23 mouse cellular contexts compared by ENCODE assay signal in the genomic region with DNA sequence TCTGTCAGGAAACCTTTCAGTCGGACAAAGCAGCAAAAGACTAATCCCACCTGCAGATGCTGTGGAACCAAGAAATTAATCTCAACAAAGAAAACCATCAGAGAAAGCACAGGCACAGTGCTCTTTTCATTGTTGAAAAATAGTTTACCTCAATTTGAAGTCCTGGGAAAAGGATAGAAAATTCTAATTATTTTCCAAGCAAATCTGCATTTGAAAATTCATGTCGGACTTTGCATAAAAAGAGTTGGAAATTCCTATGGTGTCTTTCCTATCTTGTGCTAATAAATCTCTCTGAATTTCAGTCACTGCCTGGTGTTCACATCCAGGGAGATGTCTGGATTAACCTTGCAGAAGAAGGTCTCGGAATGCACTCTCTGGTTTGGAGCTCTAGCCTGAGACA. TPM values are rescaled to one million over a fixed set of nuclear protein-coding genes. Genes with fewer than 3 reads are reported as not detected.
DNase-seq lines count a peak whose midpoint lies in the region; TF ChIP-seq lines count a peak whose summit lies in the region.
"Had no signal": no experiment of that assay in that cellular context is flagged by ENCODE, and none has a peak within 500 bp of the region (broad histone marks: within the 10 kb centered on the region; RNA-seq: fewer than 3 reads in every experiment).

A gene (plus strand): TSS at position 301 of the 400 bp plus-strand sequence.

- no peaks in the 10 kb centered on the region for H3K4me1 ChIP-seq in cerebellum, adult 2 months (ENCODE audit: control insufficient read depth, insufficient read depth, low read length)
- H3K4me1 ChIP-seq: embryonic facial prominence, embryonic 10.5 days; heart, embryonic 13.5 days; limb, embryonic 10.5 days; neural tube, embryonic 12.5 days had no signal

- no peak within 1 kb of the TSS for H3K4me3 ChIP-seq in cerebellum, adult 2 months (replicated peaks; ENCODE audit: insufficient read depth, low read depth, low read length)
- H3K4me3 ChIP-seq: embryonic facial prominence, embryonic 10.5 days; heart, adult 2 months; heart, embryonic 13.5 days; limb, embryonic 10.5 days; neural tube, embryonic 12.5 days had no signal

- no peak for TF ChIP-seq POLR2A in cerebellum, adult 2 months (IDR thresholded peaks at IDR 0.05; ENCODE audit: borderline replicate concordance, insufficient read depth, low read length)

- no peak for DNase-seq in cerebellum, adult 2 months
- DNase-seq in cerebellum, adult 11 months: no peak
- no peak for DNase-seq in left cerebral cortex, adult 18-20 months (ENCODE audit: low spot score in 2 of 2)
- no peak for DNase-seq in left cerebral cortex, adult 9 months (ENCODE audit: low spot score in 2 of 2)
- DNase-seq in layer of hippocampus, postnatal 36 days: no peak
- no peak for DNase-seq in left cerebral cortex, postnatal 4 days
- DNase-seq in gastrocnemius, adult 18-20 months (ENCODE audit: low spot score): no peak
- DNase-seq in adrenal gland, postnatal 10 days: no peak
- DNase-seq: adrenal gland, postnatal 25 days; cerebellum, adult 9-11 months; gastrocnemius, postnatal 36 days; heart, adult 2 months; heart, postnatal 14 days; kidney, adult 18-20 months; liver; thymus, postnatal 14 days had no signal

- no peak for TF ChIP-seq CTCF in cerebellum, adult 2 months (IDR thresholded peaks at IDR 0.05; ENCODE audit: borderline replicate concordance, insufficient read depth, low read depth, low read length)

- no peak within 1 kb of the TSS for H3K27ac ChIP-seq in cerebellum, adult 2 months (ENCODE audit: insufficient read depth, low read length)
- H3K27ac ChIP-seq: embryonic facial prominence, embryonic 10.5 days; heart, adult 2 months; heart, embryonic 13.5 days; kidney, postnatal 0 days; limb, embryonic 10.5 days; macrophage; neural tube, embryonic 12.5 days had no signal

- no peaks in the 10 kb centered on the region for H3K27me3 ChIP-seq in cerebellum, adult 2 months (ENCODE audit: control insufficient read depth, insufficient read depth, low read length)
- H3K27me3 ChIP-seq: heart, embryonic 13.5 days; neural tube, embryonic 12.5 days had no signal

- WGBS in cerebellum, adult 2 months: 72% methylated on average over 3 of the region's 3 CpGs

- intact Hi-C loops in left cerebral cortex, postnatal 4 days (cut with DNase I): no loop called here

RNA-seq across cellular contexts. Expression of the gene that starts here (rescaled TPM):
- polyA plus RNA-seq in cerebellum, adult 2 months (2012; rRNA removed): 12.6 and 13.4 TPM in 2 replicates
- 100 to 1,000 TPM; 133 to 138 TPM for total RNA-seq in left cerebral cortex, adult 18-20 months (2021)
- 100 to 1,000 TPM; 161 to 173 TPM for total RNA-seq in layer of hippocampus, postnatal 36 days (2021)
- total RNA-seq in left cerebral cortex, postnatal 4 days (2021): 10 to 100 TPM; 22.7 to 24.7 TPM
- 1 to 10 TPM in 1 of 2 experiments, under 1 TPM in 1; 0.50 to 1.1 TPM for total RNA-seq in gastrocnemius, adult 18-20 months (2021)
- total RNA-seq in adrenal gland, postnatal 10 days (2021): 1 to 10 TPM; 5.2 to 5.4 TPM
- total RNA-seq: common myeloid progenitor, adult 5-6 weeks had no signal
- polyA plus RNA-seq: limb, embryonic 10.5 days; macrophage had no signal

Comparison
In these comparisons a context has a peak if more than half of its experiments do, and no peak if none do; other contexts are left out.
1. RNA of the gene that starts here (total RNA-seq): 161 to 173 TPM in layer of hippocampus, postnatal 36 days and 133 to 138 TPM in left cerebral cortex, adult 18-20 months; 22.7 to 24.7 TPM in left cerebral cortex, postnatal 4 days, 5.2 to 5.4 TPM in adrenal gland, postnatal 10 days and 0.50 to 1.1 TPM in gastrocnemius, adult 18-20 months; every median in the first group is over 4 times any median in the second.